Mouse (Mus musculus) c-Kit-negative CD71-positive TER-119-positive erythroid progenitor cells, embryonic 14.5 days (primary cell): ENCODE measurements around the gene Cyp2g1.
"Not testable (repeated sequence)": the region's sequence is repeated elsewhere in the genome, so short reads cannot be mapped to it uniquely, and the experiment has no call there.

Experiments used
- DNase-seq: peaks from one replicate; pipeline ENCODE4 v3.0.0-alpha.2; 2013; ENCODE audit warnings: low read depth, low spot score

Cyp2g1 gene

GRCm38 (mm10) chr7:26808592-26808991, at the start of gene Cyp2g1:
Gene Cyp2g1, plus strand, starts transcription at chr7:26808892.
- no peak for DNase-seq

- DNase-seq = no peak
Measured at GRCm38 (mm10) chr7:26767084-26767483, 41.6 kb upstream of the Cyp2g1 start.

- no peak for DNase-seq
Measured at GRCm38 (mm10) chr7:26769881-26770470, 38.7 kb upstream of the Cyp2g1 start.

- DNase-seq = no peak
Measured at GRCm38 (mm10) chr7:26772866-26773586, 35.7 kb upstream of the Cyp2g1 start.

GRCm38 (mm10) chr7:26775866-26776265, 32.8 kb upstream of the Cyp2g1 start:
- no peak for DNase-seq

- DNase-seq = no peak
Measured at GRCm38 (mm10) chr7:26777806-26778205, 30.9 kb upstream of the Cyp2g1 start.

GRCm38 (mm10) chr7:26778474-26778873, 30.2 kb upstream of the Cyp2g1 start:
- DNase-seq = peak; percentile 4

GRCm38 (mm10) chr7:26779799-26780416, 28.8 kb upstream of the Cyp2g1 start:
- peak; percentile 11 for DNase-seq

- DNase-seq = no peak
Measured at GRCm38 (mm10) chr7:26780510-26780909, 28.2 kb upstream of the Cyp2g1 start.

GRCm38 (mm10) chr7:26780998-26781766, 27.5 kb upstream of the Cyp2g1 start:
- no peak for DNase-seq

GRCm38 (mm10) chr7:26781767-26782131, 26.9 kb upstream of the Cyp2g1 start:
- DNase-seq = no peak

GRCm38 (mm10) chr7:26783163-26783562, 25.5 kb upstream of the Cyp2g1 start:
- DNase-seq = no peak

- DNase-seq = not testable (repeated sequence)
Measured at GRCm38 (mm10) chr7:26786013-26786412, 22.7 kb upstream of the Cyp2g1 start.

GRCm38 (mm10) chr7:26789984-26790383, 18.7 kb upstream of the Cyp2g1 start:
- DNase-seq = no peak

GRCm38 (mm10) chr7:26800104-26800503, 8.6 kb upstream of the Cyp2g1 start:
- DNase-seq = peak; percentile 25

GRCm38 (mm10) chr7:26800996-26801395, 7.7 kb upstream of the Cyp2g1 start:
- no peak for DNase-seq

GRCm38 (mm10) chr7:26831556-26832292, 23.0 kb downstream of the Cyp2g1 start:
- DNase-seq = not testable (repeated sequence)

- not testable (repeated sequence) for DNase-seq
Measured at GRCm38 (mm10) chr7:26832668-26833067, 24.0 kb downstream of the Cyp2g1 start.

- not testable (repeated sequence) for DNase-seq
Measured at GRCm38 (mm10) chr7:26835059-26835458, 26.4 kb downstream of the Cyp2g1 start, which contains the start of gene Cyp2a5. Gene Cyp2a5, plus strand, starts transcription at chr7:26835305.

- not testable (repeated sequence) for DNase-seq
Measured at GRCm38 (mm10) chr7:26843400-26843799, 34.7 kb downstream of the Cyp2g1 start.

- DNase-seq = not testable (repeated sequence)
Measured at GRCm38 (mm10) chr7:26850063-26850462, 41.4 kb downstream of the Cyp2g1 start.
